Mouse (Mus musculus) layer of hippocampus, adult 2 months (tissue): ENCODE measurements around the gene Plet1. TPM values are rescaled to one million over a fixed set of nuclear protein-coding genes. Genes with fewer than 3 reads are reported as not detected.

Source experiments
- DNase-seq, 2 experiments: peaks; one replicate each; pipeline ENCODE4 v3.0.0; 2022; ENCODE audit warnings: low spot score in 2 of 2
- H3K27ac ChIP-seq: fragments of 200-600 bp; 2 replicates; pipeline ENCODE4 v1.8.1; 2022
- H3K4me3 ChIP-seq: fragments of 200-600 bp; 2 replicates; pipeline ENCODE4 v1.8.1; 2022; ENCODE audit warnings: mild to moderate bottlenecking
- CTCF ChIP-seq: fragments of 200-600 bp; conservative IDR thresholded peaks from 2 replicates; pipeline ENCODE4 v1.8.1; 2022; ENCODE audit warnings: antibody characterized with exemption, mild to moderate bottlenecking, moderate library complexity
- total RNA-seq, 2 experiments: library from RNA; stranded (reverse); gene quantifications; 2 replicates each; pipeline ENCODE4 v1.2.3; 2021

The Plet1 gene
- total RNA-seq, 2 experiments from 2014 or later = not detected

GRCm38 (mm10) chr9:50499781-50500180 lies 5.5 kb downstream of the Plet1 start:
- H3K4me3 ChIP-seq = no peak overlapping the region
- TF ChIP-seq CTCF = no peak
- DNase-seq = no peak
- no peak overlapping the region for H3K27ac ChIP-seq

- Histone ChIP-seq H3K4me3 (peak overlapping the region; percentile 37; the same call in 1 of the 2 replicates), H3K27ac (no peak overlapping the region)
- no peak for DNase-seq
- no peak for TF ChIP-seq CTCF
These were observed 6.2 kb downstream of the Plet1 start for GRCm38 (mm10) chr9:50500467-50500973.

- no peak for TF ChIP-seq CTCF
- DNase-seq = no peak
- Histone ChIP-seq H3K4me3 (peak overlapping the region; percentile 37), H3K27ac (no peak overlapping the region)
These were observed 6.7 kb downstream of the Plet1 start for GRCm38 (mm10) chr9:50500974-50501501.

GRCm38 (mm10) chr9:50502949-50503348 lies 8.6 kb downstream of the Plet1 start:
- H3K4me3 ChIP-seq = no peak overlapping the region
- no peak overlapping the region for H3K27ac ChIP-seq
- TF ChIP-seq CTCF = no peak
- DNase-seq = no peak

- no peak overlapping the region for H3K4me3 ChIP-seq
- TF ChIP-seq CTCF = no peak
- no peak overlapping the region for H3K27ac ChIP-seq
- no peak for DNase-seq
These were observed 11.1 kb downstream of the Plet1 start for GRCm38 (mm10) chr9:50505405-50505804.

- no peak overlapping the region for H3K27ac ChIP-seq
- DNase-seq = no peak
- H3K4me3 ChIP-seq = no peak overlapping the region
- TF ChIP-seq CTCF = no peak
These were observed 13.2 kb downstream of the Plet1 start for GRCm38 (mm10) chr9:50507570-50507969.

GRCm38 (mm10) chr9:50515462-50515861 lies 21.1 kb downstream of the Plet1 start:
- TF ChIP-seq CTCF = no peak
- Histone ChIP-seq H3K27ac (no peak overlapping the region), H3K4me3 (no peak overlapping the region)
- DNase-seq = no peak

- DNase-seq = no peak
- Histone ChIP-seq H3K4me3 (no peak overlapping the region), H3K27ac (no peak overlapping the region)
- TF ChIP-seq CTCF = peak; percentile 70
These were observed 24.5 kb downstream of the Plet1 start for GRCm38 (mm10) chr9:50518781-50519180.

GRCm38 (mm10) chr9:50520748-50521147 lies 26.4 kb downstream of the Plet1 start:
- H3K4me3 ChIP-seq = no peak overlapping the region
- no peak for DNase-seq
- no peak overlapping the region for H3K27ac ChIP-seq
- no peak for TF ChIP-seq CTCF

- no peak overlapping the region for H3K27ac ChIP-seq
- H3K4me3 ChIP-seq = no peak overlapping the region
- TF ChIP-seq CTCF = peak; percentile 65
- no peak for DNase-seq
These were observed 27.2 kb downstream of the Plet1 start for GRCm38 (mm10) chr9:50521562-50521961.

- no peak overlapping the region for H3K4me3 ChIP-seq
- H3K27ac ChIP-seq = no peak overlapping the region
- no peak for TF ChIP-seq CTCF
- DNase-seq = no peak
These were observed 28.2 kb downstream of the Plet1 start for GRCm38 (mm10) chr9:50522574-50522973.

GRCm38 (mm10) chr9:50524936-50525335 lies 30.6 kb downstream of the Plet1 start:
- no peak overlapping the region for H3K27ac ChIP-seq
- DNase-seq = no peak

GRCm38 (mm10) chr9:50525585-50525984 lies 31.3 kb downstream of the Plet1 start:
- no peak for DNase-seq
- Histone ChIP-seq H3K27ac (no peak overlapping the region), H3K4me3 (no peak overlapping the region)
- no peak for TF ChIP-seq CTCF

More at GRCm38 (mm10) chr9:50524936-50525335, 30.6 kb downstream of the Plet1 start:
- TF ChIP-seq CTCF = no peak
- no peak overlapping the region for H3K4me3 ChIP-seq

GRCm38 (mm10) chr9:50527860-50528259 lies 33.5 kb downstream of the Plet1 start:
- no peak for DNase-seq
- no peak for TF ChIP-seq CTCF
- H3K4me3 ChIP-seq = peak overlapping the region; percentile 69
- H3K27ac ChIP-seq = peak overlapping the region; percentile 94

- peak within 1 kb of the TSS; percentile 69 for H3K4me3 ChIP-seq
- peak; percentile 96 to 97 for DNase-seq
- TF ChIP-seq CTCF = peak; percentile 75
- H3K27ac ChIP-seq = peak within 1 kb of the TSS; percentile 94
These were observed 34.1 kb downstream of the Plet1 start, which contains the start of gene Pts for GRCm38 (mm10) chr9:50528293-50528892. Gene Pts, minus strand, starts transcription at chr9:50528724.
